Mouse (Mus musculus): ENCODE data around the gene Hrg.

DNA sequence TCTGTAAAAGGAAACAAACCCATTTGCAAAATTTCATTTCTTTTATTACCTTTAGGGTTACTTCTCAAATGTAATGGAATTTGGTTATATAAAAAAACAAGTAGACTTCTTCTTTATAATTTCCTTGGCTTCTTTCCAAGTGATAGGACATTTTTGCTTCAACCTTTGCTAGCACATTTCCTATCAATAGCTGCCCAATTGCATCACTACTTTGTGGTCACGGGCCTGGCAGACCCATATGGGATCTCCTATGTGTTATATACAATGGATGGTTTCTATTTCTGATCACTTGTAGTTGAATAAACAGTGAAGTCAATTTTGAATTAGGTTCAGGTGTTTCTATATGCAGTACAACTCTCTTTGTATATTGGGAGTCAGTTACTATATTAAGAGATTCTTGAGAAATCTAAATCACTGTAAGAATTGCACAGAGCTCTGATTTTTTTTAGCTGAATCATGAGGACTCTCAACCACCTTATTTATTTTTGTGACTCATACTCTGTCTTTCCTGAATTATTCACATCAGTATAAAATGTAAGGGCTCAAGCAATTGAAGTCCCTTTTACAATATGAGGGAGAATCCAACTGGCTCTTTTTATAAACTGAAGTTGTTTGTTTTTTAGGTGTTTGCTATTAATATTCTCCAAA is 16.6 kb downstream of the Hrg start:
- TF ChIP-seq POLR2A (IDR thresholded peaks at IDR 0.05; ENCODE audit: borderline replicate concordance, low read depth, low read length) (no peak), CTCF (IDR thresholded peaks at IDR 0.05; ENCODE audit: low read depth, low read length) (no peak)

Data from bone marrow macrophage, adult 2 months (primary cell).